Mouse (Mus musculus) thymus, postnatal 14 days (tissue): ENCODE measurements at regions not wholly inside any gene's neighbourhood (a gene's known extent, or its start where the extent isn't known, plus 50 kb on each side); places are given as distances from the start of the nearest gene placed in this dataset.

Experiments
- DNase-seq: peaks from one replicate; pipeline ENCODE4 v3.0.0; 2021

GRCm38 (mm10) chr13:35079685-35080084, 52.8 kb upstream of the Eci2 start:
- no peak for DNase-seq

GRCm38 (mm10) chr13:35085386-35085785, 58.5 kb upstream of the Eci2 start:
- no peak for DNase-seq

- DNase-seq = no peak
These were observed 60.5 kb upstream of the Eci2 start for GRCm38 (mm10) chr13:35087246-35088040.

GRCm38 (mm10) chr13:35091155-35091554, 64.3 kb upstream of the Eci2 start:
- DNase-seq = no peak

- DNase-seq = peak; percentile 16
These were observed 92.9 kb upstream of the Eci2 start for GRCm38 (mm10) chr13:35119782-35120181.

- DNase-seq = peak; percentile 80
These were observed 102.6 kb upstream of the Eci2 start for GRCm38 (mm10) chr13:35129475-35129874.

- DNase-seq = peak; percentile 47
These were observed 104.6 kb upstream of the Eci2 start for GRCm38 (mm10) chr13:35131272-35132185.

GRCm38 (mm10) chr13:35151629-35152028, 124.7 kb upstream of the Eci2 start:
- DNase-seq = no peak

GRCm38 (mm10) chr13:35159456-35159855, 132.6 kb upstream of the Eci2 start:
- no peak for DNase-seq

GRCm38 (mm10) chr13:35160767-35161166, 133.9 kb upstream of the Eci2 start:
- DNase-seq = no peak

GRCm38 (mm10) chr13:35166080-35166479, 139.2 kb upstream of the Eci2 start:
- DNase-seq = no peak

GRCm38 (mm10) chr13:35166831-35167541, 140.1 kb upstream of the Eci2 start:
- no peak for DNase-seq

GRCm38 (mm10) chr13:35171562-35172254, 144.8 kb upstream of the Eci2 start:
- no peak for DNase-seq

GRCm38 (mm10) chr13:35173522-35173921, 146.6 kb upstream of the Eci2 start:
- no peak for DNase-seq

GRCm38 (mm10) chr13:35175587-35175986, 148.7 kb upstream of the Eci2 start:
- no peak for DNase-seq

GRCm38 (mm10) chr13:35177305-35177704, 150.4 kb upstream of the Eci2 start:
- no peak for DNase-seq

GRCm38 (mm10) chr13:35189028-35189711, 162.3 kb upstream of the Eci2 start:
- peak; percentile 88 for DNase-seq

GRCm38 (mm10) chr13:35202069-35202468, 175.2 kb upstream of the Eci2 start:
- no peak for DNase-seq

GRCm38 (mm10) chr13:35208319-35208718, 181.4 kb upstream of the Eci2 start:
- no peak for DNase-seq

- DNase-seq = no peak
These were observed 182.7 kb upstream of the Eci2 start for GRCm38 (mm10) chr13:35209551-35209950.

GRCm38 (mm10) chr13:35211834-35212233, 184.9 kb upstream of the Eci2 start:
- DNase-seq = no peak

- no peak for DNase-seq
These were observed 185.4 kb upstream of the Eci2 start for GRCm38 (mm10) chr13:35212276-35212675.
